Mouse (Mus musculus) layer of hippocampus, adult 9-11 months (tissue): ENCODE data around the gene Zfp853.
A peak's percentile ranks its signal among the peaks of the same experiment; 100 is the strongest.

Experiments used
- DNase-seq: peaks from one replicate; pipeline ENCODE4 v3.0.0; 2022

Gene Zfp853

GRCm38 (mm10) chr5:143293404-143293803 is at the start of gene Zfp853:
Gene Zfp853, minus strand, starts transcription at chr5:143293623.
- DNase-seq: no peak

- DNase-seq: no peak
These were observed 46.2 kb upstream of the Zfp853 start for GRCm38 (mm10) chr5:143339603-143340002.

DNA sequence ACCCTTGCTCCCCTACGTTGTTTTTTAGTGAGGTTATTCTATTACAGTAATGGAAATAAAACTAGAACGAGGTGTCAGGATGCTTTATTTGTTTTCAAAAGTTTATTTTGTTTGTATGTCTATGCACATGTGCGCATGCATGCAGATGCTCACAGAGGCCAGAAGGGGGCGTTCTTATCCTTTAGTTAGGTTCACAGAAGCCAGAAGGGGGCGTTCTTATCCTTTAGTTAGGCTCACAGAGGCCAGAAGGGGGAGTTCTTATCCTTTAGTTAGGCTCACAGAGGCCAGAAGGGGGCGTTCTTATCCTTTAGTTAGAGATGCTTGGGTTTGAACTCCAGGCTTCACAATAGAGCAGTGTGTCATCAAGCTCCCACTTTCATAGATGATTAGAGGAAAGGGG is 43.1 kb upstream of the Zfp853 start:
- DNase-seq: no peak

- no peak for DNase-seq
These were observed 41.7 kb upstream of the Zfp853 start for GRCm38 (mm10) chr5:143335089-143335460.

- DNase-seq: no peak
These were observed 41.1 kb upstream of the Zfp853 start for GRCm38 (mm10) chr5:143334418-143335088.

- DNase-seq: peak; percentile 84
These were observed 40.4 kb upstream of the Zfp853 start for GRCm38 (mm10) chr5:143333872-143334271.

DNA sequence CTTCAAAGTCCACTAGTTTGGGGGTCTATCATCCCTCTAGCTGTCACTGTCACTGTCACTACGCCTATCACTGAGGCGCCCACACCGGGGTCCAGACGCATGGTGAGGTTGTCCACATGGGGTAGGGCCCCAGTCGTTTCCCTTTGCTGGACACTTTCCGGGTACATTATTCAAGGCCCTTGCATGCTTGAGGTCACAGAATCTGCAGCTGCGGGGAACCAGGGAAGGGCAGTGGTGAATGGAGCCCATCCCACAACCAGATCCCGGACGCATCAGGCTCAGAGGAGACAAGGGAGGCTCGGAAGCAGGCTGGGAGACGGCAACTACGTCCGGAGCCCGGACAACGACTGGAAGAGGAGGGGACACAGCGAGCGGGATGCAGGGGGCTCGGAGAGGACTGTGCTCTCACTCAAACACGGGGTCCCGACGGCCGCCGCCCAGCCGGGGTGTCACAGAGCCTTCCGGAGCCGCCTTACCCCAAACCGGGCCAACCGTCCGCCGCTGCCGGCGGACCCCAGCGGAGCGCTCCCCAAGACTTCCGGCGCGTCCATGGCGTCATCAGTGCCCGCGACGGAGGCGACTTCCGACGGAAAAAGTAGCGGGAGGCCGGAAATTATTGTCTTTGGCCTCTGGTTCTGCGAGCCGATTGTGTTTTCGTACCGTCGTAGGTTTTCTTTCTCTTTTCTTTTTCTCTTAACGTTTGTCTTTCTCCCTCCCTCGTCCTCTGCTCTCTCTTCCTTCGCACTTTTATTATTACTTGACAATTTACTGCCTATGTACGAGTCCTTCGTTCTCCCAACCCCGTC is 35.5 kb upstream of the Zfp853 start, which contains the start of gene Zdhhc4:
Gene Zdhhc4 (minus strand): TSS at position 567 of the 806 bp plus-strand sequence.
- DNase-seq: peak; percentile 85

DNA sequence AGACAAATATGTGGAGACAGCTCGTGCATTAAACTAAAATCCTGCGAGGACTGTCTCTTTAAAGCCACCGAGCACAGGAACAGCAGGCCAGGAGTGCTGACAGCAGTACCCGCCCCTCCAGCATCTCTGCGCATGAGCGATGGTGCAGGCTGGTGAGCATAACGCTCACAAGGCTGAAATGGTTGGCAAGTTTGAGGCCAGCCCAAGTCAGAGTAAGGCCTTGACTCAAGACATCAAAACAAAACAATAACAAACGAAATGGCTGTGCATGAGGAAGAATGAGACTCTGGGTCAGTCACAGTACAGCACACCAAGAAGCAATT is 23.8 kb upstream of the Zfp853 start:
- DNase-seq: no peak

- no peak for DNase-seq
These were observed 23.3 kb upstream of the Zfp853 start for GRCm38 (mm10) chr5:143316605-143317287.

- no peak for DNase-seq
These were observed 22.1 kb upstream of the Zfp853 start for GRCm38 (mm10) chr5:143315514-143315888.

DNA sequence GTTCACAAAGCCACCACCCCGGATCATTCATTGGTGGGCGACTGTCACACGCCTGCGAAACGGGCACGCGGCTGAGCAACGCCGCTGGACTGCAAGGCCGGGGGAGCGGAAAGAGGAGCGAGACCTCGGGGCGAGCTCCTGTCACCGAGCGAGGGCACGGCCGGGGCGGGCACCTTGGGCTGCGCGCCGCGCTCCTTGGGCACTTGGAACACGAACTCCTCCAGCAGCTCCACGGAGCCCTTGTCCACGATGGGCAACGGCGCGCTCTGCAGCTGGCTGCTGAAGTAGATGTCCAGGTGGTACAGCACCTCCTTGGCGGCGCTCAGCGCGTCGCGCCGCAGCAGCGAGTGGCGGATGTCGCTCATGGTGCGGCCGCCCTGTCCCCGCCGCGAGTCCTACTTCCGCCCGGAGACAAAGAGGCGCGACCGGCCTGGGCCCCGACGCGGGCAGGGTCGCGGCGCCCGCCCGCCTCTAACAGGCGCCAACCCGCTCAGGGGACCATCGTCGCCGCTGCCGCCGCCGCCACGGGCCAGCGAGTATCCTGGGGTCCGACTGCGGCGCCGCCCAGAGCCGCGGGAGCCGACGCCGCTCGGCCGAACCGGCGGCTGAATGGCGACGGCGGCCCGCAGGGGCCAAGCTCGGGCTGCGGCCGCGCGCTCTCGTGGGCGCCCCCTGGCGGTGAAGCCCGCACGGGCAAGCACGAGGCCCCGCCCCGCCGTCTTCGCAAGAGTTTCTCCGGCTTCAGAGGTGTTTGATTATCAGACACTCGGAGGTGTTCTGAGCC is 21.5 kb upstream of the Zfp853 start, which contains the start of gene E130309D02Rik:
Gene E130309D02Rik (minus strand): TSS at position 631 of the 784 bp plus-strand sequence.
- peak; percentile 55 for DNase-seq

GRCm38 (mm10) chr5:143314183-143314729 is 20.8 kb upstream of the Zfp853 start:
- DNase-seq: no peak

DNA sequence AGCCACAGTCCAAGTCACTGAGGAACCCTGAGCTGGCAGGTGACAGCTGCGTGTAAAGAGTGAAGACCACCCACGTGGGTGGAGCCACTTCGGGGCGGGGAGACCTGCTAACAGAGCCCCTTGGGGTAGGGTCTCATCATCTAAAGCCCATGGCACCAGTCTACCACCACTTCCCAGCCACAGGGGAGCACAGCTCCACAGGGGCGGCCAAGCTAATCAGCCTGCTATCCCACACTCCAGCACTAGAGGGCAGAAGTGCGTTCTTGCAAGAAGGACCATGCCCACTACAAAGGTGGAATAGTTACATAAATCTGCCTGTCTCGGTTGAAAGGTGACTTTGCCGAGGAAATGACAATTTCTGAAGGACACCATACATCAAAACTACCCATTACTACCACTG is 18.5 kb upstream of the Zfp853 start:
- DNase-seq: peak; percentile 80

DNA sequence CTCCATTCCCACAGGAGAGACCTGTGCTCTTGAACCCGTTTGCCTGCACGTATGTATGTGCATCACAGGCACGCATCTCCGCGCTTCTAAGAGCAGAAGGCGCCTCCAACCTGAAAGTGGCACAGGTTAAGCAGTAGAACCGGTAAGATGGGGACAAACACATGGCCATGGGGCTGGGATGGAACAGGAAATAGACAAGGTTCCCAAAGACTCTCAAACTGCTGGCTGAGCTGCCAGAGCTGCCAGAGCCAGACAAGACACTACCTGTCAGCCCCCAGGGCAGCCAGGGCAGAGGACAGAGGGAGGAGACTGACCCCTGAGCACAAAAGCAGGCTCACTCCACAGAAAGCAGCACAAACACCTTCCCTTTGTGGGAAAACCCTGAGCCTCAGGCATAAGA is 16.5 kb upstream of the Zfp853 start:
- DNase-seq: no peak

GRCm38 (mm10) chr5:143308825-143309224 is 15.4 kb upstream of the Zfp853 start:
- no peak for DNase-seq

DNA sequence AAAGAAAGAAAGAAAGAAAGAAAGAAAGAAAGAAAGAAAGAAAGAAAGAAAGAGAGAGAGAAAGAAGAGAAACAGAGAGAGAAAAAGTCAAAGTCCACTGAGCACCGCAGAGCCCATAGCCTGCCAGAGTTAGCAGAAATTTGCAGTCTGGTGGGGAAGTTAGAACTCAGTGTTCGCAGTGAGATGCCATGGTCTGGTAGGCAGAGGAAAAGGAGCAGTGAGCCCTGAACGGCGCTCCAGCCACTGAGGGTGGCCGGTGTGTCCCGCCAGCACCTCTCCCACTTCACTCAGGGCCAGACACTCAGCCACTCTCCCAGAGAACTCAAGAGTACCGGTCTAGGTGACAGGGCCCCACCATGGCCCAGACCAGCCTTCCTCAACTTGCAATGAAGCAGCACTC is 10.8 kb upstream of the Zfp853 start:
- no peak for DNase-seq

DNA sequence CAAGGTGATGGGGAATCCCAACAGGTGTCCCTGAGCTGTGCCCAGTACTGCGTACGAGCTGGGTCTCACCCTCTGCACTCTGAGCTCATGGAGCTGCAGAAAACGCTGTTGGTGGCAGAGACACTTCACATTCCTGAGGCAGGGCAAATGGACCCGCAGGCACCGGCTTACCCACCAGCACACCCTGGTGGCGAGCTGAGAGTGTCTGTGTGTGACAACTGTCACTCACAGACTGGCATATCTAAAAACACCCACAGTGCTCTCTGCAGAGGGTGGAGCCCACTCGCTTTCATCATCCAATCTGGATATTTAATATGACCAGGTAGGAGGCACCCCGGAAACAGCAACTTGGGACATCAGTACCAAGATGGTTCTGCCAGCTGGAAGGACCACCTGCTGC is 7.9 kb upstream of the Zfp853 start:
- DNase-seq: peak; percentile 57

DNA sequence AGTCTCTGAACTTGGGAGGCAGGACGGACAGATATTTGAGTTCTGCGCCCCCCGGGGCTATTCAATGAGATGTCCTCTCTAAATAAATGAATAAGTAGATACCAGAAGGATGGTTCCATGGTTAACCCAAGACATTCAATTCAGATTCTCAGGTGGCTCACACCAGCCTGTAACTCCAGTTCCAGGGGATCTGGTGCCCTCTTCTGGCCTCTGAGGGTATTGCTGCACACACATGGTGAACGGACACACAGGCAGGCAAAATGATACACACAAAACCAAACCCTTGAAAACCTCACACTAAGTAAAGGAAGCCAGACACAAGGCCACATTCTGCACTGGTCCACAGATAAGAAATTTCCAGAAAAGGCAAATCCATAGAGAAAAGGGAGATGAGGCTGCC is 6.3 kb upstream of the Zfp853 start:
- DNase-seq: no peak

DNA sequence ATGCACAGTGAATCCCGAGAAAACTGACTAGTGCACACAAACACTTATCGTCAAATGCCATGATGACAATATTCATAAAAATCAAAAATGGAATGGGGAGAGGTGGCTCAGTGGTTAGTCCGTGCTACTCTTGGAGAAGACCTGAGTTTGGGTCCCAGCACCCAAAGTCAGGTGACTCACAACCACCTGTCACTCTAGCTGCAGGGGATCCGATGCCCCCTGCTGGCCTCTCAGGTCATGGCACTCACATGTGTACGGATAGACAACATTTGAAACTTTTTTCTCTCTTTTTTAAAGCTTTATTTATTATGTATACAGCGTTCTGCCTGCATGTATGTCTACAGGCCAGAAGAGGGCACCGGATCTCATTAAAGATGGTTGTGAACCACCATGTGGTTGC is 5.0 kb upstream of the Zfp853 start:
- no peak for DNase-seq

DNA sequence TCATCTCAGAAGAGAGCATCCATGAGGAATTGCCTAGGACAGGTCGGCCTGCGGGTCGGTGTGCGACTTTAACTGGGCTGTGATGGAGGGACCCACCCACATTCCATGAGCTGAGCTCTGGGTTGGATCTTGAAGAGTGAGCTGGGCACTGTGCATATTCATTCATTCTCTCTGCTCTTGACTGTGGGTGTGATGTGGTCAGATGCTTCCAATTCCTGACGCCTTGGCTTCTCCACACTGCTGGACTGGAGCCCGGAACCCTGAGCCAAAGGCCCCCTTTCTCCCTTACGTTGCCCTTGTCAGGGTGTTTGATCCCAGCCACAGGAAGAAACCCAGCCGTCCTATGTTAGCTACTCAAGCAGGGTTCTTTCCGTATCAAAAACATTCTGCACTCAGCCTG is 4.6 kb upstream of the Zfp853 start:
- no peak for DNase-seq

DNA sequence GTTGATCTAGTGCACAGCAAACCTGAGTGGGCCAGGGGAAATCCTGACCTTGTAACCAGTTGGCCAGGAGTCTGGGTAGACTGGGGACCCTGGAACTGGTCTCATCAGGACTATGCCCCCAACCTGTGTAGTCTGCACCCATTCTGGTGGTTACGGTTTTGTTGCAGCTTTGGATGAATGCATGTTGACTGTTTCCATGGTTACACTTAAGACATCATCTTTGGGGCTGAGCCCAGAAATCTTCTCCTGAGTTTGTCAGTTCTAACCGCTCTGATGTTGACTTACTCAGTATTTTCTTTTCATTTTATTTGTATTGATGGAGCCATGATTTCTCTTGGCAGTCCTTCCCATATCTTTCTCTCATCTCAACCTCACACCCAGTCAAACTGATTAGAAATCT is 1.9 kb upstream of the Zfp853 start:
- DNase-seq: no peak

DNA sequence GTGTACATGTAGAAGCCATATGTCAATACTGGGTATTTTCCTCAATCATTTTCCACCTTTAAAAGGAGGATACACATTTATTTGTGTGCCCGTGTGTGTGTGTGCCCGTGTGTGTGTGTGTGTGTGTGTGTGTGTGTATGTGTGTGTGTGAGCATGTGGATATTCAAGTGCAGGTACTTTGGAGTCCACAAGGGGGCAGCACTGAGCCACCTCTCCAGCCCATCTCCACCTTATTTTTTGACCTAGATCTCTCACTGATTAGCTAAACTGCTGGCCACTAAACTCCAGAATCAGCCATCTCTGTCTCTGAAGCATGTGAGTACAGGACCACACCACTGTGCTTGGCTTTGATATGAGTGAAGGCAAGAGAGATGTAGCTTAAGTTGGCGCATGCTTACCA is 1.4 kb upstream of the Zfp853 start:
- no peak for DNase-seq

- no peak for DNase-seq
These were observed 544 bp downstream of the Zfp853 start for GRCm38 (mm10) chr5:143292879-143293278.
